Mouse (Mus musculus) testis, adult 2 months (tissue): Measurements from ENCODE around the gene Xbp1.

Experiments
- CTCF ChIP-seq: fragments of 200-500 bp; IDR thresholded peaks from 2 replicates; pipeline ENCODE4 v1.5.1; 2012; ENCODE audit warnings: low read depth, mild to moderate bottlenecking, inconsistent platforms, low read length, moderate library complexity; ENCODE audit not compliant: control insufficient read depth, insufficient read depth, insufficient replicate concordance
- POLR2A ChIP-seq: fragments of 200-500 bp; IDR thresholded peaks from 2 replicates; pipeline ENCODE4 v1.6.1; 2012; ENCODE audit warnings: low read depth, mild to moderate bottlenecking, inconsistent platforms, low read length, moderate library complexity; ENCODE audit not compliant: control insufficient read depth

GRCm38 (mm10) chr11:5491912-5492311 lies 28.5 kb upstream of the Xbp1 start:
- TF ChIP-seq CTCF (no peak), POLR2A (no peak)
